Mouse (Mus musculus) erythroblast, embryonic 14.5 days (primary cell): ENCODE data around the gene Tspan18.

ENCODE experiments used
- GATA1 ChIP-seq: IDR thresholded peaks from 2 replicates; pipeline ENCODE4 v1.6.1; 2012; ENCODE audit warnings: low read length, inconsistent platforms, mixed read lengths
- TAL1 ChIP-seq: IDR thresholded peaks from 3 replicates; pipeline ENCODE4 v1.6.1; 2012; ENCODE audit warnings: low read length, inconsistent platforms, mixed read lengths

GRCm38 (mm10) chr2:93368954-93369353 lies 34.6 kb upstream of the Tspan18 start:
- TF ChIP-seq GATA1 (no peak), TAL1 (no peak)
